Mouse (Mus musculus): Measurements from ENCODE around the gene Ubap1l.
A peak's percentile ranks its signal among the peaks of the same experiment; 100 is the strongest.

Gene Ubap1l

GRCm38 (mm10) chr9:65374468-65375162 lies 13.8 kb downstream of the Ubap1l start:
- no peak for DNase-seq

GRCm38 (mm10) chr9:65375163-65375934 lies 14.5 kb downstream of the Ubap1l start:
- DNase-seq: peak; percentile 77

DNA sequence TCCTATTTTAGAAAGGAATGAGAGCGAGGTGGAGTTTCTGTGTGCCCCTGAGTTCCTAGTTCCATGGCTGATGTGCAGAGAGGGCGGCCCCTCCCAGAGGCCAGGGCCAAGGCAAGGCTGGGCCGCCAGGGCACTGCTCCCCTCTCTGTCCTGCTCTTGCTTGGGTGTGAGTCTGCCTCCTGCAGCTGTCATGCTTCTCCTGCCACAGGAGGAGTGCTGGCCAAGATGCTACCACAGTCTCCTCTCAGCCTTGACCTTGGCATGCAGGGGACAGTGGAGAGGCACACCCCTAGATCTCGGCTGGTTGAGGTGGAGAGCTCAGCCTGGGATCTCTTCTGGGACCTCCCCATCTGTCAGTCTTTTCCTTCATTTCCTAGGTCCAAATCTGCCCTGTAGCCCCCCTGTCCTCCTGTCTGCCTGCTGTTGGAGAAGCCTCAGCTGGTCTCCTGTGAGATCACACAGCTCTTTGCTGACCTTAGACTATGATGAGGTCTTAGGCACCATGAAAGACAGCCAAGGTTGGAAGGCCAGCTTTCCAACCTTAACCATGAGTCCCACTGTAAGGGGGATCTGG lies 20.3 kb downstream of the Ubap1l start:
- no peak for DNase-seq

- no peak for DNase-seq
Observed at GRCm38 (mm10) chr9:65382031-65382750, 21.4 kb downstream of the Ubap1l start.

DNA sequence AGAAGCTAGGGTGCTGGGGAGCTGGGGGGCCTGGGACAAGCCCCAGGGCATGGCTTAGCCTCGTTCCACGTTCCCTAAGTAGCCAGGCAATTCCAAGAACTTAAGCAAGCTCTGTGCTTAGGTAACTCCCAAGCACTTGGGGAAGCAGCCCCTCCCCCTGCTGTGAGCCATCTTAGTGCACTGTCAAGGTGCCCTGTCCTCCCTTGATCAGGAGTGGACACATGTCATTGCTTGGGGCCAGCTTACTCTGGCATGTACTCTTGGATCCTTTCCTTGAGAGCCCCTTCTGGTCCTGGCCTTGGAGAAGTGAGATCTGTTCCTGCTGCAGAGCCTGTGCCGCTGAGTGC lies 21.9 kb downstream of the Ubap1l start:
- no peak for DNase-seq

DNA sequence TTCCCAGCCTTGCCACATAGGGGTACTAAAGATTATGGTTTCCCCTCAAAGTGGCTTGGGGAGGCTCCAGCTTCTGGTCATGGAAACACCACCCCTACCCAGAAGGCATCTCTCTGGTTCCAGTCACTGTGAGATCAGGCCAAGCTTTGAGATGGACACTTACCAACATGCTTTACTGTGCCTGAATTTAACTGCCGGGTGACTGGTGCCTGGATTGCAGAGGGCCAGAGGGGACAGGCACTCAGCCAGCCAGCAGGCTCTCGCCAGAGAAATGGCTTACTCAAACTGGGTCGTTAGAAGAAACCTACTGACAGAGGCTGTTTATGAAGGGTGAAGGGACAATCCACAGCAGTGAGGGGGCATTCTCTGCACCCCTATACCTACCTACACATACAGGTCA lies 23.4 kb downstream of the Ubap1l start:
- no peak for DNase-seq

DNA sequence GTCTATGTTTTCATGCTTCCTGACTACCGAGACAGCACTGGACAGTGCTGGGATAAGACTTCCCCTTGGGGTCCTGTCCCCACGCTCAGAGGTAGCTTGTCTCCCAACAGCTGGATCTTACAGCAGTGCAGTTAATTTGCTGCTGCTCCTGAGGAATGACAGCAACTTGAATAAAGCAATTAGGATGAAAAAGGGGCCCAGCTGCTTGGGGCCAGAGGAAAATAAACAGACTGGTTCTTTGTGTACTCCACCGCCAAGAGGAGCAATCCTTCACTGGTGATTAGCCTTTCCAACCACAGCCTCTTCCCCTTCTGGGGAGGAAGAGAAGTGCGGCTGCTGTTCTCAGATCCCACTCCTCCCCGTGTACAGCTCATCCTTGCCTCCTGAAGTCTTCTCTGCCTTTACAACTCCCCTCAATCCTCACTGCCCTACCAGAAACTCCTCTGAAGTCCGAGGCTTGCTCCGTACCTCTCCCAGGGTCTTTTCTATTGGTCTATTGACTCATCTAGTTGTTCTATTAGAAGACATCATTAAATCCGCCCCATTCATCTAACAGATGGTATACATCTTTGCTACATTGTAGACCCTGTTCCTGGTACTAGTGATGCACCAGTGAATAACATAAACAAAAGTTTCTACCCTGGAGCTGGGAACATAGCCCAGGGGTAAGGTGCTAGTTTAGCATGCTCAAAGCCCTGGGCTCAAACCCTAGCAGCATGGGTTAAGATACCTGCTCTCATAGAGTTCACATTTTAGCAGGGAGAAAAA lies 25.7 kb downstream of the Ubap1l start:
- no peak for DNase-seq

- DNase-seq: no peak
Observed at GRCm38 (mm10) chr9:65390752-65391612, 30.1 kb downstream of the Ubap1l start.

GRCm38 (mm10) chr9:65391613-65391964 lies 30.7 kb downstream of the Ubap1l start, which contains the start of gene Kbtbd13:
Gene Kbtbd13, minus strand, starts transcription at chr9:65391652.
- DNase-seq: no peak

- peak; percentile 33 for DNase-seq
Observed at GRCm38 (mm10) chr9:65392638-65393364, 32.0 kb downstream of the Ubap1l start.

DNA sequence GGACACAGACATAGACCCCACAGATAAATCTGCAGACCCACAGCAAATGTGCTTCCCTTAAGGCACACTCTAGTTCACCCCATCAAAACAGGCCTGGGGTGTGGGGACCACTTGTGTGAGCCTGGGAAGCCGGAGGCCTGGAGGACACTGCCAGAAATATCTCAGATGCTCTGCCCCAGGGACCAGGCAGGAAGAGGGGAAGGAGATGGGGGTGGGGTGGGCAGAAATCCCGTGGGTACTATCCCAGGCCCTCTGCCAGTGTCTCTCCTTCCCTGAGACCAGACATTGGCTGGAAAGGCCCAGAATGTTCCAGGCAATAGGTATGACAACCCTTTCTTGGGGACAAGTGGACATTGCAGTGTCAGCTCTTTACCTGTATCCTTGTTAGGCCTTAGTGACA lies 32.8 kb downstream of the Ubap1l start:
- no peak for DNase-seq

GRCm38 (mm10) chr9:65394360-65394759 lies 33.5 kb downstream of the Ubap1l start:
- no peak for DNase-seq

DNA sequence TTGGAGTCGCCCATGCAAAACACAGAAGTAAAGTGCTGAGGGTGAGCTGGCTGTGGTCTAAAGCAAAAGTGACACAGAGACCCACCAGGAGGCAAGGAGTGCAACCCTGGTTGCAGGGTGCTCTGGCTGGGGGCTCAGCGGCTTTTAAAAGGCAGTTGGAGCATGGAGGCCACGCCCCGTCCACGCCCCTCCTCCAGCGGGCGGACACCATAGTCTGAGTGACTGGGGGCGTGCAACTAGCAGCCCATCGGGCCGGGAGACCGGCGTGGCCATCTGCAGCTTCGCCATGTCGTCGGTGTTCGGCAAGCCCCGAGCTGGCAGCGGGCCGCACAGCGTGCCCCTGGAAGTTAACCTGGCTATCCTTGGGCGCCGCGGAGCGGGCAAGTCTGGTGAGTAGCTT lies 37.4 kb downstream of the Ubap1l start, which contains the start of gene Rasl12:
Gene Rasl12, plus strand, starts transcription at position 228 of the 400 bp plus-strand sequence.
- peak; percentile 41 for DNase-seq

GRCm38 (mm10) chr9:65399934-65400333 lies 39.1 kb downstream of the Ubap1l start:
- no peak for DNase-seq

DNA sequence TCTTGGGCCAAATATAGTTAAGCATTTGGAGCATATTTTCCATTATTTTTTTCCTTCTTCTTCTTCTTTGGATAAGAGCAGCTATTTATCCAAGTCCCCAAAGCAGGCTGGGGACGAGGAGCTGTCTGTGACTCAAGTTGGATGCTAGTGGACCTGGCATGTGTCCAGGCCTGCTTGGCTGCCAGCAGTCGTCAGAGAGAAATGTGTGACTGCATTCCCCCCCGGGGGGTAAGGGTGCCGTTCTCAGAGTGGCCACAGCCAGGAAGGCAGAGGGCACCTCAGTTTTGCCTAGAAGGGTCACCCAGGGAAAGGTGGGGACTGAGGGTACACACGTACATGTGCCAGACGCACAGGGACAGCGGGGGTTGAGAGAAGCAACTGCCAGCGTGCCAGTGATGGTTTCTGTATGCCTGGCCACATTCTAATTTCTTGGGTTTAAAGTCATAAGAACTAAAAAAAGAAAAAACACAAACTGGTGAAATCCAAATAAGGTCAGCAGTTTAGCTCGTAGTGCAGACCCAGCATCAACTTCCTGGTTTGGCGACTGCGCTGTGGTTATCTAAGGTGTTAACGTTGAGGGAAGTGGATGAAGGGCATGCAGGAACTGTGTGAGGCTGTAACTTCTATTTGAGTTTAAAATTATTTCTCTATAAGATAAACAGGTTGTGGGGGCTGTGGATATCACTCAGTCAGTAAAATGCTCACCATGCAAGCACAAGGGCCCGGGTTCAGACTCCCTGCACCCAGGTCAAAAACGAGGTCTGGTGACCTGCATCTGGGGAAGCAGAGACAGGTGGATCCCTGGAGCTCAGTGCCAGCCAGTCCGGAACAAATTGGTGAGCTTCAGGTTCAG lies 43.7 kb downstream of the Ubap1l start:
- peak; percentile 79 for DNase-seq

DNA sequence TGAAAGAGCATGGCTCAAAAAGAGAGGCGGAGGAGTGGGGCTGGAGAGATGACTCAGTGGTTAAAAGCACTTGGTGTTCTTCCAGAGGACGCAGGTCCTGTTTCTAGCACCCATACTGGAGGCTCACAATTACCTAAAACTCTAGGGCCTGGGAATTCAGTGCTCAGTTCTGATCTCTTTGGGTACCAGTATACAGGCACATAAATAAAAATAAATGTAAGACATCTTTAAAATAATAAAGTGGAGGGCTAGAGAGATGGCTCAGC lies 44.3 kb downstream of the Ubap1l start:
- DNase-seq: no peak

DNA sequence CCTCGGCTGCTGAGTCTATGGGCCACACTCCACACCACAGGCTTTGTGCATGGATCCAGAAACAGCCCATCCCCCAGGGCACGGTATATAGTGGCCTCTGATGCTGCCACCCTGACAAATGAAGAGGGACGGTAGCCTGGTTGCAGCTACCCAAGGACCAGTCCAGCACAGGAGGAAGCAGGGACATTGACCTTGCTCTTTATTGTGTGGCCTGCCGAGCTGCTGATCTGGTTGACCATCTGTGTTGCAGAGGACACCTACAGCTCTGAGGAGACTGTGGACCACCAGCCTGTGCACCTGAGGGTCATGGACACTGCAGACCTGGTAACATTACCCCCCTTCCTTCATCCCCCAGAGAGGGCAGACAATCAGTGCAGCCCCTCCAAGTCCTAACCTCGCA lies 46.5 kb downstream of the Ubap1l start:
- DNase-seq: no peak

- no peak for DNase-seq
Observed at GRCm38 (mm10) chr9:65407861-65408260, 47.0 kb downstream of the Ubap1l start.

DNA sequence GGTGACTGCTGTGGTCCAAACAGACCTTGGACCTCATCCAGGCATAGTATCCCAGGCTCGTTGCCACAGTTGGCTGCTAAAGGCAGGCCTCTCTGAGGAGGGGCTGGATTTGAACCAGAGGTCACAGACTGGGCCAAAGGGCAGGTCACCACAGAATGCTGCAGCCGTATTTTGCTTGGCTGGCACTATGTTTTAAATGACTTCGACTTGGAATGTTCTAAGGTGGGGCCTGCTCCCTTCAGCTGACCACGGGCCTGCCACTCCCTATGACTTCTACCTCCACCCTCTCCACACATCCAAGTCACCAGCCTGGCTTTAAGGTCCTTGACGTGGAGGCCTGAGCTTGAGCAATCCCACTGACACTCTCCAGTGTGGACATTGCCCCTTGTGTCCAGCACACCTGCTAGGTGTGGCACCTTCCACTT lies 48.0 kb downstream of the Ubap1l start:
- DNase-seq: no peak

DNA sequence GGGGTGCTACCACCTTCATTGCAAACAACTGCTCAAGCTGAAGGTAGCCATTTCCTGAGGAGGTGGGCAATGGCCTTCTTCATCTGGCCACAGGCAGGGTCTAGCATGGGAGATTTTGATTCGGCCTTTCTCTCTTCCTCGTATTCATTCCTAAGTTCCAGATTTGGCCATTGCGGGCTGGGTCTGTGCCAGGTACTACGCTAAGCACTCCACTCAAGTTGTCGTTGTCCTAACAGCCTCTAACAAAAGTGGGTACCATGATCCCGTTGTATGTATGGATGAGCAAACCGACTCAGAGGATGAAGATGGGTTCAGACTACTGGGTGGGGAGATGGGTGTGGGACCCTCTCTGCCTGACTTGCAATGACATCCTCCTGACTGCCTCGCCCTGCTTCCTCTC lies 49.5 kb downstream of the Ubap1l start:
- no peak for DNase-seq

Measured in layer of hippocampus, adult 9-11 months (tissue).